Mouse (Mus musculus) testis, adult 2 months (tissue): Measurements from ENCODE around the gene Tsc22d3. TPM values are rescaled to one million over a fixed set of nuclear protein-coding genes. Genes with fewer than 3 reads are reported as not detected.

Source experiments
- H3K27ac ChIP-seq: fragments of 200-500 bp; 2 replicates; pipeline ENCODE4 v1.5.1; 2012; ENCODE audit warnings: low read depth, low read length; ENCODE audit not compliant: control insufficient read depth, insufficient read depth
- H3K27me3 ChIP-seq: fragments of 200-500 bp; 2 replicates; pipeline ENCODE4 v1.6.1; 2012; ENCODE audit warnings: mild to moderate bottlenecking, low read length, moderate library complexity; ENCODE audit not compliant: control insufficient read depth, insufficient read depth
- H3K36me3 ChIP-seq: fragments of 200-500 bp; 2 replicates; pipeline ENCODE4 v1.6.1; 2012; ENCODE audit warnings: mild to moderate bottlenecking, low read length; ENCODE audit not compliant: control insufficient read depth, insufficient read depth
- H3K4me1 ChIP-seq: fragments of 200-500 bp; 2 replicates; pipeline ENCODE4 v1.6.1; 2012; ENCODE audit warnings: low read length; ENCODE audit not compliant: control insufficient read depth, insufficient read depth
- H3K4me3 ChIP-seq: fragments of 200-500 bp; 2 replicates; pipeline ENCODE4 v1.5.1; 2012; ENCODE audit warnings: low read depth, mild to moderate bottlenecking, low read length, moderate library complexity, mixed read lengths; ENCODE audit not compliant: control insufficient read depth
- CTCF ChIP-seq: fragments of 200-500 bp; IDR thresholded peaks from 2 replicates; pipeline ENCODE4 v1.5.1; 2012; ENCODE audit warnings: low read depth, mild to moderate bottlenecking, inconsistent platforms, low read length, moderate library complexity; ENCODE audit not compliant: control insufficient read depth, insufficient read depth, insufficient replicate concordance
- POLR2A ChIP-seq: fragments of 200-500 bp; IDR thresholded peaks from 2 replicates; pipeline ENCODE4 v1.6.1; 2012; ENCODE audit warnings: low read depth, mild to moderate bottlenecking, inconsistent platforms, low read length, moderate library complexity; ENCODE audit not compliant: control insufficient read depth
- polyA plus RNA-seq: library from polyadenylated mRNA; depleted of rRNA; stranded (reverse); fragments of >200 nt; gene quantifications from 2 replicates; pipeline ENCODE4 v1.2.3, GENCODE M21; 2012

Tsc22d3 gene
- polyA plus RNA-seq, 1 experiment, result 11.3 TPM

GRCm38 (mm10) chrX:140580416-140580815 lies 20.0 kb downstream of the Tsc22d3 start:
- H3K27ac ChIP-seq, result no peak overlapping the region
- TF ChIP-seq POLR2A, result no peak
- TF ChIP-seq CTCF, result no peak
- no peaks in the 10 kb centered on the region for H3K36me3 ChIP-seq
- H3K4me1 ChIP-seq, result no peaks in the 10 kb centered on the region
- H3K27me3 ChIP-seq, result no peaks in the 10 kb centered on the region
- no peak overlapping the region for H3K4me3 ChIP-seq

DNA sequence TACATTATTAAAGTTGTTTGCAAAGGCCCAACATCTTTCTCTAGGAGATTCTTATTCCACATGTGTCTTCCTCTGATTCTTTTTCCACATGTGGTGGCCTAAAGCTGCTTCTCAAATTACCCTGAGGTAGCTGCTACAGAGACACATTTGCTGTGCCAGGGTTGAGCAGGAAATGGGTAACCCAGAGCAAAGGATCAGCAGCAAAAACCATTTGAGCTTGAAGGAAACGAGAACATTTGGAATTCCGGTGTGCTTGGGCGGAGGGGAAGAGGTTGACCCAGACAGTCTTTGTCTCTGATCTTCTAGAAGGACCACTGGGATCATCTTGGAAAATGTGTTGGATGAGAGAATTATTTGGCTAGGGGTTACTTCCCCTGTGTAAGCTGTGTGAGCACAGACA lies 24.8 kb downstream of the Tsc22d3 start:
- Histone ChIP-seq H3K4me1 (no peaks in the 10 kb centered on the region), H3K36me3 (no peaks in the 10 kb centered on the region), H3K27ac (no peak overlapping the region), H3K27me3 (no peaks in the 10 kb centered on the region), H3K4me3 (no peak overlapping the region)
- no peak for TF ChIP-seq POLR2A
- no peak for TF ChIP-seq CTCF

DNA sequence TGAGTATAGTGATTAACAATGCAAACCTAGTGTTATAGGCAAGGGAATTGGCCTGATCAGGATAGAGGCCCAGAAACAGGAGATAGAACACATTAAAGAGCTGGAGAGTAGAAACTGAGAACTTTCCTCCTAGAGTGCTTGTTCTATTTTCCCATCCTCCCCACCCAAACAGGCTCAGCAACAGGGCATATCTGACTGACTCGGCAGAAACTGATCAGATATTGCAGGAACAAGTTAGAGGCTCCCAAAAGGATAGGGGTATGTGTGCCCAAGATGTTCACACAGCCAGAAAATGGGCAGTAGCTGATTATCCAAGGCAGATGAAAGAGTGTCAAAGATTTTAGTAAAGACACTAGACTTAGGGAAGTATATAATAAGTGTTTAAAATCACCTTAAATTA lies 25.3 kb downstream of the Tsc22d3 start:
- Histone ChIP-seq H3K27me3 (no peaks in the 10 kb centered on the region), H3K36me3 (no peaks in the 10 kb centered on the region), H3K4me1 (no peaks in the 10 kb centered on the region), H3K4me3 (no peak overlapping the region), H3K27ac (no peak overlapping the region)
- TF ChIP-seq CTCF, result no peak
- no peak for TF ChIP-seq POLR2A

DNA sequence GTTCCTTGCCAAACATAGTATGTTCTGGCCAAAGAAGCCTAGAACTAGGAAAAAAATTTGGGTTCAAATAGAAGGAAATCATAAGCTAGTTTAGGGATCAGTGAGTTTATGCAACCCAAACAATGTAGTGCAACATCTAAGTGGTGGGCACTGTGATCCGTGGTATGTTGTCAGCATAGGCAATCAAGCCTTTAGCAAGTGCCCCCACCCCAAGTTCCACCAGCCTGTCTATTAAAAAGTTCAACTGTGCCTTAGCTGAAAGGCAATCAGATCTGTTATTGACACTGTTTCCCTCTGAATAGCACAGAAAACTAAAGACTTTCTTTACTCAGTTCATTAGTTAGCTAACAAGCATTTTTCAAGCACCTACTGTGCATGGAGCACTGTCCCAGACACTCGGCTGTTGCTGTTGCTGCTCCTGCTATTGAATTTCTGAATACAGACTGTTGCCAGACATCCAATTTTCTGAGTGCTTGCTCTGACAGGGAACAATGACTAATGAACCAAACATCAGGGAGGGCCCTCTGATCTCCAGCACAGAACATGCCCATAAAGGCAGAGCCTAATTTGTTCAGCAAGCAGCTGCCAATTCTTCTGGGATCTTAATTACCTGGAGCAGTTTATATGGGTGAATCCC lies 27.6 kb downstream of the Tsc22d3 start:
- Histone ChIP-seq H3K27me3 (no peaks in the 10 kb centered on the region), H3K27ac (no peak overlapping the region), H3K4me3 (no peak overlapping the region), H3K36me3 (no peaks in the 10 kb centered on the region), H3K4me1 (no peaks in the 10 kb centered on the region)
- TF ChIP-seq CTCF, result no peak
- TF ChIP-seq POLR2A, result no peak

DNA sequence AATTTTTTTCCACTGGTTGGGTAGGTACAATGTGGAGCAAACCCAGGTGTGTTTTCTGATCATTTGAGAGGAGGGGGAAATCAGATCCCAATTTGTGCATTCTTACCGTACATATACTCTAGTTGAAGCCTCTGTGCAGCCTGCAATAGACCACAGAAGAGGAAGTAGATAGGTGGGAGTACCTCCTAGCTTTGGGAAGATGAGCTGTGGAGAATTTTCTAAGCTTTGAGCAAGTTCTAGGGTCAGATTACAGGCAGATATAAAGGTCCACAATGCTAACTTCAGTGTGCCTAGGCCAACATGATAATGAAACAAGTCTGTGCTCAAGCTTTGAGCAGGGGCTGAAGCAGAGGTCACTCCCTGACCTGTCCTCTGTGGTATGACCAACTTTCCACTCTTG lies 30.9 kb downstream of the Tsc22d3 start:
- no peaks in the 10 kb centered on the region for H3K4me1 ChIP-seq
- no peaks in the 10 kb centered on the region for H3K27me3 ChIP-seq
- H3K4me3 ChIP-seq, result no peak overlapping the region
- H3K36me3 ChIP-seq, result no peaks in the 10 kb centered on the region
- no peak overlapping the region for H3K27ac ChIP-seq
- TF ChIP-seq POLR2A (no peak), CTCF (no peak)

- no peaks in the 10 kb centered on the region for H3K27me3 ChIP-seq
- no peak overlapping the region for H3K27ac ChIP-seq
- H3K4me1 ChIP-seq, result no peaks in the 10 kb centered on the region
- no peaks in the 10 kb centered on the region for H3K36me3 ChIP-seq
- TF ChIP-seq POLR2A, result no peak
- no peak for TF ChIP-seq CTCF
- no peak overlapping the region for H3K4me3 ChIP-seq
These were observed 32.6 kb downstream of the Tsc22d3 start for GRCm38 (mm10) chrX:140567711-140568407.

DNA sequence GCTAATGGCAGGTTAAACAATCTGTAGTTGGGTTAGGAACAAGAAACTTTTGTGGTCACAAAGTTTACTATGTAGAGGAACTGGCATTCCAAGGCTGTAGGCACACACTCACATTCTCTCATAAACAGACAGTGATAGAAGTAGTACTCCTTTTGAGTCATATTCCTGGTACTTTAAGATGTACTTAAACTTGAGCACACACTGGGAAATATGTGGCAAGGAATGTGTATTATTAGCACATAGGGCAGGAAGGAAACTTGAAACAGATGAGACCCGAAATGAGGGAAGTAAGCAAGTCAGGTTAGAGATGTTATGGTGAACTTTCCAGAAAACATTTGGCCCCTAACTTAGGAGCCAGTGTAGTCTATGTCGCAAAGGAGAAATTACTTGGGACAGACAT lies 34.7 kb downstream of the Tsc22d3 start:
- no peaks in the 10 kb centered on the region for H3K4me1 ChIP-seq
- no peaks in the 10 kb centered on the region for H3K27me3 ChIP-seq
- no peak overlapping the region for H3K4me3 ChIP-seq
- no peaks in the 10 kb centered on the region for H3K36me3 ChIP-seq
- no peak overlapping the region for H3K27ac ChIP-seq
- TF ChIP-seq CTCF, result no peak
- no peak for TF ChIP-seq POLR2A

DNA sequence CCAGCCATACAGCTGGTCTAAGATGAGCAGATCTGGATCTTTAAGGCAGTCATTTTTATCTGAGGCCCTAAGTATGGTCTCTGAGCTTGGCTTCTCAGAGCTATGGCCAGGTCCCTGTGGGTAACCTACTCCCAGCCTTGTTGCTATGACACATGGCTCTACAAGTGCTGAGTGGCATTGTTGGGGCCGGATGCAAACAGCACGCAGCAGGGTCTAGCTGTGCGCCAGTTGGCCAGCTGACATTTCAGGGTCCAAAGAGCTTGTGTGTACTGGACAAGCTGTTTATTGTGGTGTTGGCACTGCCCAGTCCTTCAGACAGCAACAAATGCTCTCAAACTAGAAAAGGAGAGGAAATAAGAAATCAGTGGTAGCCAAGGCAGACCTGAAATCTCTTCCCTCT lies 35.2 kb downstream of the Tsc22d3 start:
- H3K27ac ChIP-seq, result no peak overlapping the region
- no peak overlapping the region for H3K4me3 ChIP-seq
- no peaks in the 10 kb centered on the region for H3K4me1 ChIP-seq
- no peaks in the 10 kb centered on the region for H3K36me3 ChIP-seq
- H3K27me3 ChIP-seq, result no peaks in the 10 kb centered on the region
- TF ChIP-seq POLR2A, result no peak
- no peak for TF ChIP-seq CTCF
